Mouse (Mus musculus) ovary, postnatal 36 days (tissue): ENCODE measurements around the gene Atf7.

Experiments
- DNase-seq: peaks from one replicate; pipeline ENCODE4 v3.0.0; 2022; ENCODE audit warnings: low spot score, mixed read lengths

Gene Atf7

GRCm38 (mm10) chr15:102547478-102547877, 77.8 kb downstream of the Atf7 start:
- no peak for DNase-seq

GRCm38 (mm10) chr15:102546677-102547427, 78.4 kb downstream of the Atf7 start:
- DNase-seq: peak; percentile 37

- no peak for DNase-seq
Observed at GRCm38 (mm10) chr15:102546246-102546645, 79.0 kb downstream of the Atf7 start.

- no peak for DNase-seq
Observed at GRCm38 (mm10) chr15:102544801-102545200, 80.5 kb downstream of the Atf7 start.

GRCm38 (mm10) chr15:102533926-102534325, 91.3 kb downstream of the Atf7 start:
- DNase-seq: no peak

- DNase-seq: no peak
Observed at GRCm38 (mm10) chr15:102532106-102532900, 93.0 kb downstream of the Atf7 start.

GRCm38 (mm10) chr15:102531586-102531985, 93.7 kb downstream of the Atf7 start:
- DNase-seq: no peak

- DNase-seq: no peak
Observed at GRCm38 (mm10) chr15:102530566-102530965, 94.7 kb downstream of the Atf7 start.

- DNase-seq: no peak
Observed at GRCm38 (mm10) chr15:102528396-102528795, 96.9 kb downstream of the Atf7 start.

- DNase-seq: no peak
Observed at GRCm38 (mm10) chr15:102527936-102528335, 97.3 kb downstream of the Atf7 start.

GRCm38 (mm10) chr15:102526111-102527002, 98.9 kb downstream of the Atf7 start:
- DNase-seq: no peak

GRCm38 (mm10) chr15:102524892-102525485, 100.3 kb downstream of the Atf7 start, which contains the start of gene Npff:
Gene Npff, minus strand, starts transcription at chr15:102524942.
- peak; percentile 66 for DNase-seq

- no peak for DNase-seq
Observed at GRCm38 (mm10) chr15:102521480-102521879, 103.8 kb downstream of the Atf7 start.

- DNase-seq: no peak
Observed at GRCm38 (mm10) chr15:102520416-102520815, 104.8 kb downstream of the Atf7 start.

- DNase-seq: no peak
Observed at GRCm38 (mm10) chr15:102519211-102520141, 105.8 kb downstream of the Atf7 start.

- DNase-seq: no peak
Observed at GRCm38 (mm10) chr15:102518859-102519201, 106.4 kb downstream of the Atf7 start.

- DNase-seq: peak; percentile 99
Observed at GRCm38 (mm10) chr15:102517976-102518858, 107.0 kb downstream of the Atf7 start, which contains the start of gene Tarbp2. Gene Tarbp2, plus strand, starts transcription at chr15:102518192.

GRCm38 (mm10) chr15:102517631-102517975, 107.7 kb downstream of the Atf7 start:
- DNase-seq: no peak

GRCm38 (mm10) chr15:102516728-102517404, 108.4 kb downstream of the Atf7 start, which contains the start of gene Map3k12:
Gene Map3k12, minus strand, starts transcription at chr15:102517064.
- peak; percentile 74 for DNase-seq
